In genomic region chr10:71158940-71159675, GRCm38 (mm10) we compare ENCODE assay signal across 8 mouse cellular contexts. TPM values are rescaled to one million over a fixed set of nuclear protein-coding genes. Genes with fewer than 3 reads are reported as not detected.
DNase-seq lines count a peak whose midpoint lies in the region; ATAC-seq and TF ChIP-seq lines count a peak whose summit lies in the region.

No protein-coding gene starts in this region.

- peak overlapping the region; percentile 18 for H3K4me3 ChIP-seq in spleen, adult 2 months (ENCODE audit: extremely low read depth, insufficient read depth, insufficient read length)
- H3K4me3 ChIP-seq in embryonic facial prominence, embryonic 14.5 days (ENCODE audit: low read depth, low read length), result peak overlapping the region; percentile 78
- peak overlapping the region; percentile 77 for H3K4me3 ChIP-seq in heart, embryonic 10.5 days
- peak overlapping the region; percentile 54 for H3K4me3 ChIP-seq in liver, embryonic 15.5 days (replicated peaks)
- H3K4me3 ChIP-seq in neural tube, embryonic 14.5 days (ENCODE audit: low read depth, low read length), result peak overlapping the region; percentile 59

- H3K4me1 ChIP-seq in spleen, adult 2 months (ENCODE audit: control insufficient read depth, insufficient read depth, insufficient read length), result no peaks in the 10 kb centered on the region; the same call in 1 of the 2 replicates
- peaks cover 9% of the 10 kb centered on the region; the same call in 1 of the 2 replicates for H3K4me1 ChIP-seq in embryonic facial prominence, embryonic 14.5 days (ENCODE audit: control insufficient read depth, insufficient read depth, low read length)
- H3K4me1 ChIP-seq in heart, embryonic 10.5 days, result peaks cover 3% of the 10 kb centered on the region; the same call in 1 of the 2 replicates
- H3K4me1 ChIP-seq in liver, embryonic 15.5 days (replicated peaks), result no peaks in the 10 kb centered on the region
- 0 out of 2 replicates have a peak, but pooled peaks cover 3% of the 10 kb centered on the region for H3K4me1 ChIP-seq in neural tube, embryonic 14.5 days (ENCODE audit: control insufficient read depth, insufficient read depth, low read length)

- no peak for TF ChIP-seq CTCF in spleen, adult 2 months (IDR thresholded peaks at IDR 0.05; ENCODE audit: extremely low read depth, insufficient read depth, insufficient read length, insufficient replicate concordance)

- H3K9ac ChIP-seq in embryonic facial prominence, embryonic 14.5 days (ENCODE audit: low read depth, low read length), result peak overlapping the region; percentile 90
- peak overlapping the region; percentile 25; the same call in 1 of the 2 replicates for H3K9ac ChIP-seq in liver, embryonic 15.5 days
- H3K9ac ChIP-seq in neural tube, embryonic 14.5 days (replicated peaks; ENCODE audit: low read depth, low read length), result peak overlapping the region; percentile 57

- no peak for TF ChIP-seq POLR2A in spleen, adult 2 months (IDR thresholded peaks at IDR 0.05; ENCODE audit: low read depth, low read length)

- H3K9me3 ChIP-seq in embryonic facial prominence, embryonic 14.5 days (ENCODE audit: control insufficient read depth, low read length), result no peaks in the 10 kb centered on the region
- no peaks in the 10 kb centered on the region for H3K9me3 ChIP-seq in heart, embryonic 10.5 days
- H3K9me3 ChIP-seq in liver, embryonic 15.5 days (replicated peaks), result no peaks in the 10 kb centered on the region
- no peaks in the 10 kb centered on the region for H3K9me3 ChIP-seq in neural tube, embryonic 14.5 days (ENCODE audit: control insufficient read depth, low read length)

- ATAC-seq in embryonic facial prominence, embryonic 14.5 days (ENCODE audit: low read depth), result peak; percentile 84
- peak; percentile 42 for ATAC-seq in liver, embryonic 15.5 days (ENCODE audit: insufficient read depth)
- peak; percentile 90 for ATAC-seq in neural tube, embryonic 14.5 days (ENCODE audit: low read depth)

- 6% methylated on average over 65 of the region's 65 CpGs for WGBS in spleen, adult 2 months
- WGBS in embryonic facial prominence, embryonic 14.5 days, result 0% methylated on average over 19 of the region's 65 CpGs
- WGBS in heart, embryonic 10.5 days, result 2% methylated on average over 65 of the region's 65 CpGs
- WGBS in liver, embryonic 15.5 days (ENCODE audit: insufficient replicate concordance), result 1% methylated on average over 60 of the region's 65 CpGs
- under 1% methylated on average over 49 of the region's 65 CpGs for WGBS in neural tube, embryonic 14.5 days

- peak overlapping the region; percentile 73 for H3K4me2 ChIP-seq in embryonic facial prominence, embryonic 14.5 days (ENCODE audit: low read depth, low read length)
- H3K4me2 ChIP-seq in liver, embryonic 15.5 days, result peak overlapping the region; percentile 61
- peak overlapping the region; percentile 97 for H3K4me2 ChIP-seq in neural tube, embryonic 14.5 days (ENCODE audit: low read depth, low read length)

- no peak for DNase-seq in spleen, adult 2 months (ENCODE audit: low read depth in 1 of 2, low spot score in 2 of 2)
- DNase-seq in spleen, postnatal 4 days (ENCODE audit: low spot score in 2 of 2), result no peak
- DNase-seq in embryonic facial prominence, embryonic 14.5 days (ENCODE audit: low spot score), result peak; percentile 81
- DNase-seq in heart, embryonic 10.5 days (ENCODE audit: low spot score), result peak; percentile 82
- DNase-seq in kidney, adult 9 months, result peak; percentile 89
- DNase-seq in natural killer cell, adult 2 months (ENCODE audit: low spot score in 2 of 2), result no peak

- no peaks in the 10 kb centered on the region for H3K36me3 ChIP-seq in spleen, adult 2 months (ENCODE audit: control insufficient read depth, insufficient read depth, low read length)
- no peaks in the 10 kb centered on the region for H3K36me3 ChIP-seq in embryonic facial prominence, embryonic 14.5 days (ENCODE audit: control insufficient read depth, insufficient read depth, low read length)
- no peaks in the 10 kb centered on the region for H3K36me3 ChIP-seq in heart, embryonic 10.5 days
- no peaks in the 10 kb centered on the region for H3K36me3 ChIP-seq in liver, embryonic 15.5 days (replicated peaks)
- no peaks in the 10 kb centered on the region for H3K36me3 ChIP-seq in neural tube, embryonic 14.5 days (ENCODE audit: control insufficient read depth, insufficient read depth, low read length)

- peaks cover 10% of the 10 kb centered on the region for H3K27me3 ChIP-seq in spleen, adult 2 months (ENCODE audit: control insufficient read depth, insufficient read depth, low read length)
- 0 out of 2 replicates have a peak, but pooled peaks cover 10% of the 10 kb centered on the region for H3K27me3 ChIP-seq in embryonic facial prominence, embryonic 14.5 days (replicated peaks; ENCODE audit: control insufficient read depth, insufficient read depth, low read length)
- H3K27me3 ChIP-seq in heart, embryonic 10.5 days (ENCODE audit: insufficient read depth, poor library complexity, severe bottlenecking), result peaks cover 35% of the 10 kb centered on the region
- H3K27me3 ChIP-seq in liver, embryonic 15.5 days, result peaks cover 34% of the 10 kb centered on the region
- H3K27me3 ChIP-seq in neural tube, embryonic 14.5 days (ENCODE audit: control insufficient read depth, insufficient read depth, low read length), result no peaks in the 10 kb centered on the region

- no peak overlapping the region for H3K27ac ChIP-seq in spleen, adult 2 months (ENCODE audit: insufficient read depth, low read length)
- H3K27ac ChIP-seq in embryonic facial prominence, embryonic 14.5 days (replicated peaks; ENCODE audit: low read depth, low read length), result peak overlapping the region; percentile 87
- H3K27ac ChIP-seq in heart, embryonic 10.5 days, result peak overlapping the region; percentile 89
- H3K27ac ChIP-seq in liver, embryonic 15.5 days (replicated peaks), result no peak overlapping the region
- H3K27ac ChIP-seq in neural tube, embryonic 14.5 days (ENCODE audit: low read depth, low read length), result no peak overlapping the region

RNA-seq across cellular contexts. Expression of gene Bicc1, which starts 0.4 kb away (rescaled TPM):
- polyA plus RNA-seq in spleen, adult 2 months (2012; rRNA removed), result 3.5 and 4.3 TPM in 2 replicates
- 44.8 and 54.3 TPM in 2 replicates for polyA plus RNA-seq in embryonic facial prominence, embryonic 14.5 days (2014; fragmentation: Nextera tagmentation; extraction: Ambion mirVana)
- polyA plus RNA-seq in heart, embryonic 10.5 days (2016; fragmentation: Nextera tagmentation; extraction: Ambion mirVana), result 7.8 and 10.4 TPM in 2 replicates
- polyA plus RNA-seq in liver, embryonic 15.5 days (2015; fragmentation: Nextera tagmentation; extraction: Ambion mirVana), result 3.0 and 3.3 TPM in 2 replicates
- 2.0 and 6.6 TPM in 2 replicates for polyA plus RNA-seq in neural tube, embryonic 14.5 days (2014; fragmentation: Nextera tagmentation; extraction: Ambion mirVana)

Comparison
In these comparisons a context has a peak if more than half of its experiments do, and no peak if none do; other contexts are left out.
1. DNase-seq: peak in embryonic facial prominence, embryonic 14.5 days (single experiment), heart, embryonic 10.5 days (single experiment) and kidney, adult 9 months (single experiment); none in spleen, adult 2 months (0 of 2), spleen, postnatal 4 days (0 of 2) and natural killer cell, adult 2 months (0 of 2).
2. H3K27ac ChIP-seq: peak in embryonic facial prominence, embryonic 14.5 days (single experiment) and heart, embryonic 10.5 days (single experiment); none in spleen, adult 2 months (single experiment), liver, embryonic 15.5 days (single experiment) and neural tube, embryonic 14.5 days (single experiment).
3. H3K4me3 ChIP-seq: peak in every context shown above with its lines; median percentile 78 in embryonic facial prominence, embryonic 14.5 days; 77 in heart, embryonic 10.5 days; 59 in neural tube, embryonic 14.5 days; 54 in liver, embryonic 15.5 days; 18 in spleen, adult 2 months.
4. H3K9ac ChIP-seq: peak in every context shown above with its lines; median percentile 90 in embryonic facial prominence, embryonic 14.5 days; 57 in neural tube, embryonic 14.5 days; 25 in liver, embryonic 15.5 days.
5. Peak in every context shown above with its lines, with median percentiles within 50 percentile points of each other: ATAC-seq and H3K4me2 ChIP-seq.